Mouse (Mus musculus) forebrain, postnatal 0 days (tissue): ENCODE data around the gene Gm49336. TPM values are rescaled to one million over a fixed set of nuclear protein-coding genes. Genes with fewer than 3 reads are reported as not detected.

Experiments
- ATAC-seq: fragments of 200-750 bp; cut with Nextera tagmentation; 2 replicates; pipeline ENCODE4 v1.8.0; 2017; ENCODE audit warnings: mild to moderate bottlenecking, moderate library complexity
- DNase-seq: peaks from one replicate; pipeline ENCODE4 v3.0.0-alpha.2; 2015
- H3K27ac ChIP-seq: fragments of 300-500 bp; sonication (generic); 2 replicates; pipeline ENCODE4 v1.5.1; 2014; ENCODE audit warnings: low read depth, mild to moderate bottlenecking, antibody characterized with exemption, low read length, moderate library complexity, mixed read lengths
- H3K27me3 ChIP-seq: fragments of 300-500 bp; sonication (generic); 2 replicates; pipeline ENCODE4 v1.6.1; 2014; ENCODE audit warnings: mild to moderate bottlenecking, low read length, mixed read lengths; ENCODE audit not compliant: insufficient read depth
- H3K36me3 ChIP-seq: fragments of 300-500 bp; sonication (generic); 2 replicates; pipeline ENCODE4 v1.6.1; 2014; ENCODE audit warnings: mild to moderate bottlenecking, moderate library complexity; ENCODE audit not compliant: insufficient read depth
- H3K4me1 ChIP-seq: fragments of 300-500 bp; sonication (generic); 2 replicates; pipeline ENCODE4 v1.6.1; 2014; ENCODE audit warnings: antibody characterized with exemption; ENCODE audit not compliant: insufficient read depth
- H3K4me2 ChIP-seq: fragments of 300-500 bp; sonication (generic); 2 replicates; pipeline ENCODE4 v1.6.1; 2014; ENCODE audit warnings: low read depth, mild to moderate bottlenecking, moderate library complexity
- H3K4me3 ChIP-seq: fragments of 300-500 bp; sonication (generic); 2 replicates; pipeline ENCODE4 v1.5.1; 2014; ENCODE audit warnings: low read depth, low read length, mixed read lengths
- H3K9ac ChIP-seq: fragments of 300-500 bp; sonication (generic); 2 replicates; pipeline ENCODE4 v1.6.1; 2014; ENCODE audit warnings: mild to moderate bottlenecking
- H3K9me3 ChIP-seq: fragments of 300-500 bp; sonication (generic); 2 replicates; pipeline ENCODE4 v1.6.1; 2016; ENCODE audit warnings: low read length
- CTCF ChIP-seq: sonication (generic); IDR thresholded peaks from 2 replicates; pipeline ENCODE4 v1.5.1; 2016; ENCODE audit warnings: antibody characterized with exemption, control low read depth, low read depth
- WGBS: fragments of 180-500 bp; shearing (Covaris S2); extraction: QIAGEN DNeasy Blood & Tissue Kit; methylation state at CpG from one replicate; pipeline ENCODE4 v1.1.7; 2014; 5-methylcytosine and 5-hydroxymethylcytosine counted together
- polyA plus RNA-seq: library from polyadenylated mRNA; unstranded; fragments of >200 nt; fragmentation: Nextera tagmentation; extraction: Ambion mirVana; gene quantifications from 2 replicates; pipeline ENCODE4 v1.2.1, GENCODE M21; 2015
- total RNA-seq: library from RNA; depleted of rRNA; stranded (reverse); fragments of >200 nt; gene quantifications from 2 replicates; pipeline ENCODE4 v1.2.3, GENCODE M21; 2014; rRNA removed

Gene Gm49336
- total RNA-seq (124 and 138 TPM in 2 replicates), polyA plus RNA-seq (29.0 and 35.7 TPM in 2 replicates)

GRCm38 (mm10) chr14:60251281-60252003 lies at the start of gene Gm49336, which contains the start of gene Nupl1:
TSS of gene Gm49336 (minus strand) at chr14:60251507.
TSS of gene Nupl1 (minus strand) at chr14:60251431.
- TF ChIP-seq CTCF, result peak; percentile 37
- Histone ChIP-seq H3K4me2 (peak within 1 kb of the TSS; percentile 83), H3K4me1 (peaks cover 3% of the 10 kb centered on the region), H3K27ac (peak within 1 kb of the TSS; percentile 95), H3K4me3 (peak within 1 kb of the TSS; percentile 77), H3K36me3 (no peaks in the 10 kb centered on the region), H3K9me3 (no peaks in the 10 kb centered on the region), H3K9ac (peak within 1 kb of the TSS; percentile 87), H3K27me3 (no peaks in the 10 kb centered on the region)
- peak; percentile 99 for ATAC-seq
- 2% methylated on average over 62 of the region's 62 CpGs for WGBS
- peak; percentile 100 for DNase-seq

GRCm38 (mm10) chr14:60301024-60301423 lies 49.7 kb upstream of the Gm49336 start:
- ATAC-seq, result peak; percentile 21; the same call in 1 of the 2 replicates
- Histone ChIP-seq H3K27ac (no peak overlapping the region), H3K36me3 (peaks cover 19% of the 10 kb centered on the region), H3K9me3 (no peaks in the 10 kb centered on the region), H3K4me1 (0 out of 2 replicates have a peak, but pooled peaks cover 5% of the 10 kb centered on the region), H3K4me3 (no peak overlapping the region), H3K4me2 (no peak overlapping the region), H3K9ac (no peak overlapping the region), H3K27me3 (no peaks in the 10 kb centered on the region)
- TF ChIP-seq CTCF, result no peak
- peak; percentile 18 for DNase-seq
- WGBS, result 11% methylated on average over 6 of the region's 6 CpGs

GRCm38 (mm10) chr14:60300224-60300991 lies 49.1 kb upstream of the Gm49336 start:
- no peak overlapping the region for H3K27ac ChIP-seq
- ATAC-seq (peak; percentile 69), DNase-seq (peak; percentile 61)
- 30% methylated on average over 14 of the region's 14 CpGs for WGBS
- no peak overlapping the region for H3K4me2 ChIP-seq
- no peak overlapping the region for H3K9ac ChIP-seq
- TF ChIP-seq CTCF, result peak; percentile 65
- peaks cover 19% of the 10 kb centered on the region for H3K36me3 ChIP-seq
- no peaks in the 10 kb centered on the region for H3K9me3 ChIP-seq
- no peak overlapping the region for H3K4me3 ChIP-seq
- no peaks in the 10 kb centered on the region for H3K27me3 ChIP-seq
- H3K4me1 ChIP-seq, result 0 out of 2 replicates have a peak, but pooled peaks cover 5% of the 10 kb centered on the region

GRCm38 (mm10) chr14:60295531-60295930 lies 44.2 kb upstream of the Gm49336 start:
- Histone ChIP-seq H3K4me2 (no peak overlapping the region), H3K27me3 (no peaks in the 10 kb centered on the region), H3K9me3 (no peaks in the 10 kb centered on the region), H3K27ac (no peak overlapping the region), H3K4me1 (no peaks in the 10 kb centered on the region), H3K36me3 (peaks cover 25% of the 10 kb centered on the region), H3K9ac (no peak overlapping the region), H3K4me3 (no peak overlapping the region)
- ATAC-seq, result no peak
- no peak for TF ChIP-seq CTCF
- WGBS, result 77% methylated on average over 1 of the region's 1 CpGs
- DNase-seq, result no peak

GRCm38 (mm10) chr14:60290363-60290762 lies 39.1 kb upstream of the Gm49336 start:
- Histone ChIP-seq H3K27me3 (no peaks in the 10 kb centered on the region), H3K36me3 (peaks cover 26% of the 10 kb centered on the region)
- WGBS, result 81% methylated on average over 4 of the region's 4 CpGs

GRCm38 (mm10) chr14:60286194-60286863 lies 35.0 kb upstream of the Gm49336 start:
- no peak for TF ChIP-seq CTCF
- Histone ChIP-seq H3K36me3 (peaks cover 21% of the 10 kb centered on the region), H3K9me3 (no peaks in the 10 kb centered on the region), H3K27ac (no peak overlapping the region), H3K4me2 (no peak overlapping the region), H3K4me3 (no peak overlapping the region), H3K27me3 (no peaks in the 10 kb centered on the region), H3K4me1 (no peaks in the 10 kb centered on the region), H3K9ac (no peak overlapping the region)
- DNase-seq (no peak), ATAC-seq (no peak)
- WGBS, result 87% methylated on average over 7 of the region's 7 CpGs

More at GRCm38 (mm10) chr14:60290363-60290762, 39.1 kb upstream of the Gm49336 start:
- no peak for ATAC-seq
- Histone ChIP-seq H3K4me2 (no peak overlapping the region), H3K9me3 (no peaks in the 10 kb centered on the region), H3K4me1 (no peaks in the 10 kb centered on the region), H3K9ac (no peak overlapping the region), H3K4me3 (no peak overlapping the region), H3K27ac (no peak overlapping the region)
- no peak for TF ChIP-seq CTCF
- DNase-seq, result no peak
